In genomic region chr7:68088825-68089224, GRCm38 (mm10) we compare ENCODE assay signal across 12 mouse cellular contexts.
DNase-seq lines count a peak whose midpoint lies in the region.
"Had no signal": no experiment of that assay in that cellular context is flagged by ENCODE, and none has a peak within 500 bp of the region (broad histone marks: within the 10 kb centered on the region; RNA-seq: fewer than 3 reads in every experiment).

No protein-coding gene starts in this region.

- peak; percentile 30 for DNase-seq in lung, postnatal 10 days
- DNase-seq in lung, postnatal 14 days: no peak
- DNase-seq in frontal cortex, postnatal 14 days (ENCODE audit: low spot score in 2 of 2): peak; percentile 38 to 50
- peak; percentile 72 to 87 for DNase-seq in left cerebral cortex, postnatal 14 days (ENCODE audit: low spot score in 2 of 2)
- DNase-seq in telencephalon, adult 2 months (ENCODE audit: low read depth, low spot score): peak; percentile 84
- no peak for DNase-seq in cerebellum, adult 11 months
- DNase-seq in gastrocnemius, postnatal 36 days: no peak
- DNase-seq: cerebellum, adult 8-10 months; heart, adult 18-20 months; heart, postnatal 10 days; kidney, postnatal 14 days; thymus, adult 2 months had no signal

- intact Hi-C loops in left cerebral cortex, postnatal 14 days (cut with DNase I): no loop called here
- intact Hi-C loops in gastrocnemius, postnatal 36 days (cut with DNase I): loop anchor here (5.0 kb wide), 1 partner anchor 38 kb away; no protein-coding TSS in a partner anchor

Comparison
In these comparisons a context has a peak if more than half of its experiments do, and no peak if none do; other contexts are left out.
1. DNase-seq: peak in lung, postnatal 10 days (single experiment), frontal cortex, postnatal 14 days (2 of 2), left cerebral cortex, postnatal 14 days (2 of 2) and telencephalon, adult 2 months (single experiment); none in lung, postnatal 14 days (single experiment), cerebellum, adult 11 months (single experiment) and gastrocnemius, postnatal 36 days (0 of 2).